Mouse (Mus musculus) liver, adult 2 months (tissue): ENCODE measurements at regions not wholly inside any gene's neighbourhood (a gene's known extent, or its start where the extent isn't known, plus 50 kb on each side); places are given as distances from the start of the nearest gene placed in this dataset.

Source experiments
- CTCF ChIP-seq: fragments of 200-500 bp; IDR thresholded peaks from 2 replicates; pipeline ENCODE4 v1.5.1; 2011; ENCODE audit warnings: low read depth, low read length, control low read depth
- POLR2A ChIP-seq: fragments of 200-500 bp; IDR thresholded peaks from 2 replicates; pipeline ENCODE4 v1.6.1; 2011; ENCODE audit warnings: low read length, control low read depth; ENCODE audit not compliant: insufficient read depth; ENCODE audit errors: extremely low read depth

GRCm38 (mm10) chr14:86467886-86468463 lies 673.1 kb downstream of the Diaph3 start:
- TF ChIP-seq CTCF (no peak), POLR2A (no peak)
